Mouse (Mus musculus): ENCODE results near the gene Nyx. TPM values are rescaled to one million over a fixed set of nuclear protein-coding genes. Genes with fewer than 3 reads are reported as not detected.
A peak's percentile ranks its signal among the peaks of the same experiment; 100 is the strongest.

Nyx gene
- polyA plus RNA-seq, 1 experiment = 0.40 TPM

DNA sequence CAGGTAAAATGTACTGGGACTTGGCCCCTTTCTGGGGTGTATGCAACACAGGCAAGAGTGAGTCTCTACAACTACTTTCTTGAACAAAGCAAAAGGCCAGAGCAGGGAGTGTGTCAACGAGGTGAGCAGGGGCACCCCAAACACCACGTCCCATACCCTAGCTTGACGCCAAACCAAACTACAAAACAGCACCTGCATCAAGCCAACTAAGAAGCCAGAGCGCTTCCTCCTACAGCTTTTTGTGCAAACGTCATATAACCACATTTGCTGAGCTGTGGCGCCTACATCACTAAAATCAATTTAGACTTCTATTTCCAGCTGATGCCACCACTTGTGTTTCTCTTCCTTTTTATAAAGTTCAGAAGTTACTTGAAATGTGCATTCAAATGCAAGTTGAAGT lies 50.5 kb downstream of the Nyx start:
- peaks cover 5% of the 10 kb centered on the region for H3K4me1 ChIP-seq (ENCODE audit: control insufficient read depth, insufficient read depth, low read length)
- no peak for TF ChIP-seq CTCF (IDR thresholded peaks at IDR 0.05; ENCODE audit: extremely low read depth, insufficient read depth, low read length)
- no peak for TF ChIP-seq POLR2A (IDR thresholded peaks at IDR 0.05; ENCODE audit: extremely low read depth, insufficient read depth, low read length)
- peak overlapping the region; percentile 87 for H3K27ac ChIP-seq (ENCODE audit: insufficient read depth, low read length)
- H3K4me3 ChIP-seq (ENCODE audit: insufficient read depth, low read length) = no peak overlapping the region

DNA sequence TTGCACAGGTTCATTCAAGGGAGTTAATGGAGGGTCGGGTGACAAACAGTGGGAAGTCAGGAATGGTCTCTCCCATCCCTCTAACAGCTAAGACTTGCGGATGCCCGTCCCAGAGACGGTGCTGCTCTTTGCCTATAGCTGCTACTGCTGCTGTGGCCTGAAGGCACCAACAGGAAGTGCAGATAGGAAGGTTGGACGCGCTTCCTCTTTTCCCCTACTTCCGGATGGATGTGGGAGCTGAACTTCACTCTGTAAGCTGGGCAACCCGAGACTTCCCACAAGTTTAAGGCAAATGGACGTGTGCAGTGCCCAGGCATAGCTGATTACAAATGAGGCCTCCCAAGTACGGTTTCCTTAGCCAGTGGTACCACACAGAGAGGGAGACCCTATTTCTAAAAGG lies 52.1 kb downstream of the Nyx start:
- no peak for TF ChIP-seq POLR2A (IDR thresholded peaks at IDR 0.05; ENCODE audit: extremely low read depth, insufficient read depth, low read length)
- no peak for TF ChIP-seq CTCF (IDR thresholded peaks at IDR 0.05; ENCODE audit: extremely low read depth, insufficient read depth, low read length)
- H3K27ac ChIP-seq (ENCODE audit: insufficient read depth, low read length) = peak overlapping the region; percentile 52; the same call in 1 of the 2 replicates
- no peak overlapping the region for H3K4me3 ChIP-seq (ENCODE audit: insufficient read depth, low read length)
- peaks cover 5% of the 10 kb centered on the region for H3K4me1 ChIP-seq (ENCODE audit: control insufficient read depth, insufficient read depth, low read length)

DNA sequence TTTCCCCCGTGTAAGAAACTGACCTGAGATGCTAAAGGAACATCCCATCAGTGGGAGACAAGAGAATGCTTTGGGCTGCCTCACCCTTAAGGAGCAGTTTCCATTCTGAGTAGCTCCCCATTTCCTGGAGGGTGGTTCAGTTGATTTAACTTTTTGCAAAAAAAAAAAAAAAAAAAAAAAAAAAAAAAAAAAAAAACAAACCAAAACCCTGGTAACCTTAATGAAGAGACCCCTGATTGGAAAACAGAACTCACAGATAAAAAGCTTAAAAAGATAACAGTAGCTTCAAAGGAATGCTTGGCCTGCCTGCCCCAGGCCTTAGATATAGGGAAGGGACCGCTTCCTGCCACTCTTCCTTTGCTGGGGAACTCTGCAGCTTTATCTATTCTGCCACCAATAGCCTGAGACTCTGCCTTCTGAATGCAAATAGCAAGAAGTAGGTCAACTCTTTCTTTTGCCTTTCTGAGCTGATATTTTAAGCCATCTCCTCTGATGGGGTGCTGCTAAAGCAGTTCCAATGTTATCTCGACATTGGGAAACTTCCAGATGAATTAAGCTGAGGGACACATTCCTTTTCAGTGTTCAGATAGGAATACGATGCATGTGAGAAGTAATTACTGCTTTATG lies 53.0 kb downstream of the Nyx start:
- no peak overlapping the region for H3K4me3 ChIP-seq (ENCODE audit: insufficient read depth, low read length)

DNA sequence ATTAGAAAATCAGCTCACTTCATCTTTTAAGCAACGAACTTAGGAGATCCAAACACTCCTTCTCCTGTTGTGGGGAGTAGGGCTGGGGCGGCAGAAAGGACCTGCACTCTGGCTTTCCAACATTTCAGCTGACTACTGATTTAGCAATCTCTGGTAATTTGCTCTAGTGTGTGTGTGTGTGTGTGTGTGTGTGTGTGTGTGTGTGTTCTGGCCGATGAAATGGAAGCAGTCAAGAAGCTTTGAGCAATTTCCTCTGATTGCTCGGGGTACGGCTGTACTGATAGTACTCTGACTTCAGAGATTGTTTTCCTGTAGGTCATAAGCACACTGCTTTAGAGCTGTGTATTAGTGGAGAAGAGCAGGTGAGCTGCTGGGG lies 53.5 kb downstream of the Nyx start:
- no peak for TF ChIP-seq CTCF (IDR thresholded peaks at IDR 0.05; ENCODE audit: extremely low read depth, insufficient read depth, low read length)
- no peak for TF ChIP-seq POLR2A (IDR thresholded peaks at IDR 0.05; ENCODE audit: extremely low read depth, insufficient read depth, low read length)
- H3K4me1 ChIP-seq (ENCODE audit: control insufficient read depth, insufficient read depth, low read length) = peaks cover 5% of the 10 kb centered on the region
- H3K4me3 ChIP-seq (ENCODE audit: insufficient read depth, low read length) = no peak overlapping the region
- peak overlapping the region; percentile 61; the same call in 1 of the 2 replicates for H3K27ac ChIP-seq (ENCODE audit: insufficient read depth, low read length)

More for the DNA sequence above, 53.0 kb downstream of the Nyx start:
- Histone ChIP-seq H3K4me1 (ENCODE audit: control insufficient read depth, insufficient read depth, low read length) (peaks cover 5% of the 10 kb centered on the region), H3K27ac (ENCODE audit: insufficient read depth, low read length) (no peak overlapping the region)
- TF ChIP-seq CTCF (IDR thresholded peaks at IDR 0.05; ENCODE audit: extremely low read depth, insufficient read depth, low read length) (no peak), POLR2A (IDR thresholded peaks at IDR 0.05; ENCODE audit: extremely low read depth, insufficient read depth, low read length) (no peak)

DNA sequence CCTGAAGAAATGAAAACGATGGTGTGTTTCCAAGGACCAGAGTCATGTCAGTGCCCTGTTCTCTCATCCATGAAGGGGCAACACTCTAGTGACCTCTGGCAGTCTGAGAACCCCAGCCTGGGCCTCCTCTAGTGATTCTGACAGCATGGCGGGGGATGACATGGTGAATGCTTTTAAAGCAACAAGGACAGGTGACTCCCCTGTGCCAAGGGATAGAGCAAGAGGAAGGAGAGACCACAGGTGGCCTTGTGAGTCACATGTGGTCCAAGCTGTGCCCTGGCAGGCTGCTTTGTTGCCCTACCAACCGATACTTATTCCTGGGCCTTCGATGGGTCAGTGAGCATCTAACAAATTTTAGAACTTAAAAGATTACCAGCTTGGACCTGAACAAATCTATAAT lies 54.7 kb downstream of the Nyx start:
- TF ChIP-seq POLR2A (IDR thresholded peaks at IDR 0.05; ENCODE audit: extremely low read depth, insufficient read depth, low read length) = no peak
- TF ChIP-seq CTCF (IDR thresholded peaks at IDR 0.05; ENCODE audit: extremely low read depth, insufficient read depth, low read length) = no peak

DNA sequence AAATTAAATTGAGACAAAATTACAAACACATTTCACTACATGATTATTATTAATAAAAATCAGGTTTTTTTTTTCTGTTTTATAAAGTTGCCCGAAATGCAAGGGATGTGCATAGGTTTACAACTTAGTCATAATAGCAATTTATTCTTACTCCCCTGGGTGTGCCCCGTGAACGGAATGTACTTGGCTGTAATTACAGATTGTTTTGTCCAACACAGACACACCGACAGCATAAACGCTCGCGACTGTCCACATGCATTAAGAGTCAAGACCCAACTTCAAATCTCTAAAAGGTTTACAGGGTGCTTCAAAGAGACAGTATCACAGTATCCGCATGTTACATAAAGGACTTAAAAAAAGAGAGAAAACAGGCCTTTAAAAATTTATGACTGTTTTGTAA lies 55.4 kb downstream of the Nyx start:
- Histone ChIP-seq H3K27ac (ENCODE audit: insufficient read depth, low read length) (no peak overlapping the region), H3K4me3 (ENCODE audit: insufficient read depth, low read length) (no peak overlapping the region), H3K4me1 (ENCODE audit: control insufficient read depth, insufficient read depth, low read length) (peaks cover 5% of the 10 kb centered on the region)
- no peak for TF ChIP-seq POLR2A (IDR thresholded peaks at IDR 0.05; ENCODE audit: extremely low read depth, insufficient read depth, low read length)

More for the DNA sequence above, 54.7 kb downstream of the Nyx start:
- H3K4me3 ChIP-seq (ENCODE audit: insufficient read depth, low read length) = no peak overlapping the region
- peaks cover 5% of the 10 kb centered on the region for H3K4me1 ChIP-seq (ENCODE audit: control insufficient read depth, insufficient read depth, low read length)
- H3K27ac ChIP-seq (ENCODE audit: insufficient read depth, low read length) = peak overlapping the region; percentile 61; the same call in 1 of the 2 replicates

Other genes with a start within 250 kb of the Nyx start
- gene Ddx3x, start 185.1 kb upstream of the Nyx start, polyA plus RNA-seq (2012; rRNA removed) = 74.9 and 79.5 TPM in 2 replicates
- gene Gpr34, start 166.0 kb downstream of the Nyx start, polyA plus RNA-seq (2012; rRNA removed) = 14.7 and 15.3 TPM in 2 replicates
- gene Gpr82, start 195.3 kb downstream of the Nyx start, polyA plus RNA-seq (2012; rRNA removed) = 0.04 TPM in 2 replicates